Mouse (Mus musculus) limb, embryonic 14.5 days (tissue): ENCODE results near the gene Nxn. TPM values are rescaled to one million over a fixed set of nuclear protein-coding genes. Genes with fewer than 3 reads are reported as not detected.
A peak's percentile ranks its signal among the peaks of the same experiment; 100 is the strongest.

Experiments
- ATAC-seq: fragments of 200-750 bp; cut with Nextera tagmentation; 2 replicates; pipeline ENCODE4 v1.8.0; 2017; ENCODE audit warnings: low read depth, moderate number of reproducible peaks, moderate TSS enrichment; ENCODE audit not compliant: low FRiP score
- DNase-seq: peaks from one replicate; pipeline ENCODE4 v3.0.0-alpha.2; 2015; ENCODE audit warnings: low spot score
- H3K27ac ChIP-seq: fragments of 300-500 bp; sonication (generic); replicated peaks from 2 replicates; pipeline ENCODE4 v1.5.1; 2014; ENCODE audit warnings: low read depth, mild to moderate bottlenecking, low read length, moderate library complexity, mixed read lengths
- H3K27me3 ChIP-seq: fragments of 300-500 bp; sonication (generic); 2 replicates; pipeline ENCODE4 v1.6.1; 2014; ENCODE audit warnings: low read length, mixed read lengths; ENCODE audit not compliant: control insufficient read depth, insufficient read depth
- H3K36me3 ChIP-seq: fragments of 300-500 bp; sonication (generic); 2 replicates; pipeline ENCODE4 v1.6.1; 2014; ENCODE audit warnings: mild to moderate bottlenecking, low read length, moderate library complexity, mixed read lengths; ENCODE audit not compliant: control insufficient read depth, insufficient read depth
- H3K4me1 ChIP-seq: fragments of 300-500 bp; sonication (generic); 2 replicates; pipeline ENCODE4 v1.6.1; 2014; ENCODE audit warnings: antibody characterized with exemption, low read length, mixed read lengths; ENCODE audit not compliant: control insufficient read depth, insufficient read depth
- H3K4me2 ChIP-seq: fragments of 300-500 bp; sonication (generic); replicated peaks from 2 replicates; pipeline ENCODE4 v1.6.1; 2014; ENCODE audit warnings: low read depth, mild to moderate bottlenecking, low read length, moderate library complexity; ENCODE audit not compliant: severe bottlenecking
- H3K4me3 ChIP-seq: fragments of 300-500 bp; sonication (generic); replicated peaks from 2 replicates; pipeline ENCODE4 v1.5.1; 2014; ENCODE audit warnings: low read length
- H3K9ac ChIP-seq: fragments of 300-500 bp; sonication (generic); 2 replicates; pipeline ENCODE4 v1.6.1; 2014; ENCODE audit warnings: mild to moderate bottlenecking, low read depth, low read length, moderate library complexity; ENCODE audit not compliant: severe bottlenecking
- H3K9me3 ChIP-seq: fragments of 300-500 bp; sonication (generic); 2 replicates; pipeline ENCODE4 v1.6.1; 2016; ENCODE audit warnings: low read length; ENCODE audit not compliant: control insufficient read depth
- POLR2A ChIP-seq: fragments of 200-500 bp; IDR thresholded peaks from 2 replicates; pipeline ENCODE4 v1.8.0; 2012; ENCODE audit warnings: inconsistent platforms, mild to moderate bottlenecking, moderate library complexity, borderline replicate concordance; ENCODE audit not compliant: insufficient read depth, insufficient read length; ENCODE audit errors: extremely low read depth
- WGBS: fragments of 180-500 bp; shearing (Covaris S2); extraction: QIAGEN DNeasy Blood & Tissue Kit; methylation state at CpG from one replicate; pipeline ENCODE4 v1.1.7; 2014; 5-methylcytosine and 5-hydroxymethylcytosine counted together
- polyA plus RNA-seq, 2 experiments: library from polyadenylated mRNA; depleted of rRNA in 1 of 2; stranded (reverse) in 1 of 2; unstranded in 1 of 2; fragments of >200 nt; fragmentation: Nextera tagmentation in 1 of 2; extraction: Ambion mirVana in 1 of 2; gene quantifications; 2 replicates each; pipeline versions ENCODE4 v1.2.1 to v1.2.3; 2012 to 2014

The Nxn gene
- polyA plus RNA-seq, 2 experiments, result 69.9 to 78.1 TPM

DNA sequence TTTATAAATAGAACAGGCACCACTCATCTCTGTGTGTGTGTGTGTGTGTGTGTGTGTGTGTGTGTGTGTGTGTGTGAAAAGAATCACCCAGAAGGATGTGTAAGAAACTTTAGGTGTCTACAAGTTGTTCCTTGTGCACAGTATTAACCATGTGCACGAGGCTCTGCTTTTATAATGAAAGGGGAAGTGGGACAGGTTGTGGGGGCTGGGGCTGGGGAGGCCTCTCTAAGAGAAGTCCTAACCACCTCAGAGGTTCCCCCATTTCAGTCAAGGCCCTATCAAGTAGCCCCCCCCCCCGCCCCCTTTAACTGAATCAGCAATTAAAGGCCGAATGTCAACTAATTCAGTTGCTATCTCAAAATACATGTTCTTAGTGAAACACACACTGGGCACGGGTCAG, 92.2 kb downstream of the Nxn start:
- 51% methylated on average over 4 of the region's 4 CpGs for WGBS
- H3K27ac ChIP-seq, result no peak overlapping the region

DNA sequence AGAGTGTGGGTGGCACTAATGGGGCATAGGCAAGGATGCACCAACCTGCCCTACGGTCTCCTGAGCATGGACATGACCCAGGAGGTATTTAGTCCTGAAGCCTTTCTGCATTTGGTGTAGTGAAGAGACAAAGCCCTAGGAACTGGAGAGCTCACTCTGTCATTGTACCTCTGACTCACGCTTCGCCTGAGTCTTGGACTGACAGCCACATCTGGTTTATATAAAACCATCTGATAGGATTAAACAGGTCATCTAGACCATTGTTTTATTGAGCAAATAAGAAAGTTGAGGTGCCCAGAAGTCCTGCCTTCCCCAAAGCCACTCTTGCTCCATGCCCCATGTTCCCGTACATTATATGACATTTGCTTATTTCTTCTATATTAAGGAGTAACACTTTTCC, 93.4 kb downstream of the Nxn start:
- Histone ChIP-seq H3K9me3 (no peaks in the 10 kb centered on the region), H3K27me3 (no peaks in the 10 kb centered on the region), H3K9ac (no peak overlapping the region), H3K27ac (0 out of 2 replicates have a peak overlapping the region, but pooled peaks have one; percentile 4), H3K4me3 (no peak overlapping the region), H3K36me3 (no peaks in the 10 kb centered on the region), H3K4me2 (no peak overlapping the region), H3K4me1 (peaks cover 63% of the 10 kb centered on the region)
- WGBS, result 46% methylated on average over 4 of the region's 4 CpGs
- DNase-seq (no peak), ATAC-seq (no peak)
- no peak for TF ChIP-seq POLR2A

More for the DNA sequence above, 92.2 kb downstream of the Nxn start:
- Histone ChIP-seq H3K36me3 (no peaks in the 10 kb centered on the region), H3K9me3 (no peaks in the 10 kb centered on the region), H3K4me1 (peaks cover 66% of the 10 kb centered on the region), H3K9ac (no peak overlapping the region), H3K27me3 (no peaks in the 10 kb centered on the region), H3K4me2 (no peak overlapping the region), H3K4me3 (no peak overlapping the region)
- no peak for DNase-seq
- no peak for ATAC-seq
- TF ChIP-seq POLR2A, result no peak

- H3K9me3 ChIP-seq, result no peaks in the 10 kb centered on the region
- peaks cover 66% of the 10 kb centered on the region for H3K4me1 ChIP-seq
- WGBS, result 69% methylated on average over 10 of the region's 11 CpGs
- ATAC-seq (no peak), DNase-seq (no peak)
- no peak overlapping the region for H3K4me2 ChIP-seq
- H3K9ac ChIP-seq, result no peak overlapping the region
- no peak overlapping the region for H3K27ac ChIP-seq
- H3K4me3 ChIP-seq, result no peak overlapping the region
- H3K36me3 ChIP-seq, result no peaks in the 10 kb centered on the region
- TF ChIP-seq POLR2A, result no peak
- no peaks in the 10 kb centered on the region for H3K27me3 ChIP-seq
These were observed 95.6 kb downstream of the Nxn start for GRCm38 (mm10) chr11:76303368-76303767.

DNA sequence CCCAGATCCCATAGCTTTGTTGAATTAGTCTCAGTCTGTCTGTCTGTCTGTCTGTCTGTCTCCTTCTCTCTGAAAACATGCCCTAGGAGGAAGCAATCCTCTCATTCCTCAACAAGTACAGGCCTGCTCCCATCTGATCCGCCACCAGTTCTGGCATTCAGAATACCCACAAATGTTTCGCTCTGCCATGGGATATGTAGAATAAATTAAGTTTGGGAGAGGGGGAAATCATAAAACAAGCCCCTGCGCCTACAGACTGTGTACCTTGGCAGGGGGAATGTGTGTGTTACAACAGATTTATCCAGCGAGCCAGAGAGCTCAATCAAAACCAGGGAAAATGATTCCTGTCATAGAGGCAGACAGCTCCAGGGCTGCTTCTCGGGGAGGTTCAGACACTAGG, 98.1 kb downstream of the Nxn start:
- H3K4me2 ChIP-seq, result no peak overlapping the region
- H3K9me3 ChIP-seq, result no peaks in the 10 kb centered on the region
- H3K27ac ChIP-seq, result peak overlapping the region; percentile 39
- H3K27me3 ChIP-seq, result no peaks in the 10 kb centered on the region
- WGBS, result 30% methylated on average over 5 of the region's 5 CpGs
- DNase-seq (no peak), ATAC-seq (no peak)
- H3K36me3 ChIP-seq, result no peaks in the 10 kb centered on the region
- no peak overlapping the region for H3K4me3 ChIP-seq
- TF ChIP-seq POLR2A, result no peak
- H3K9ac ChIP-seq, result no peak overlapping the region
- H3K4me1 ChIP-seq, result peaks cover 68% of the 10 kb centered on the region

DNA sequence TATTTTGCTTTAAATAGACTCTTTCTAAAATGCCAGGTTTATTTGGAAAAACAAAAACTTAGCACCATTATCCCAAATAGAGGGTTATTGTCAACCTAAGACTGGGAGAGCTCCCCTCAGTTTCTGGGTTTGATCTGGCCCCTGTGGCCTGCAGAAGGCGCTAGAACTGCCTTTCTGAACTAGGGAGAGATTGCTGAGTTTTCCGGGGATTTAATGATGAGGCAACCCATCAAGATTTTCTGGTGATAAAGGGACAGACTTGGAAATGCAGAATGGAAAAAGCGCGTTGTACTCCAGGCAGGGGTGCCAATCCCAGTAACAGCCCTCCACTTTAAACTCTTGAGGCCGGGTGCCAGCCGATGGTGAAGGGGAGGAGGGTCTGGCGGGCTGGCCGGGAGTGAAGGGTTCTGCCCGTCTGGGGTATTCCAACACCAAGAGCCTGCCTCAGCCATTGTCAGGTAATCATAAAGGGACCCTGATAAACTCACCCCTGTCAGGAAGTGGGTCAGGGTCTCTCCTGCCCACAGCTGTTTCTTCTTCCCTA, 100.4 kb downstream of the Nxn start:
- DNase-seq (no peak), ATAC-seq (no peak)
- Histone ChIP-seq H3K4me1 (peaks cover 82% of the 10 kb centered on the region), H3K9me3 (no peaks in the 10 kb centered on the region), H3K4me2 (no peak overlapping the region), H3K36me3 (no peaks in the 10 kb centered on the region), H3K27ac (no peak overlapping the region), H3K27me3 (no peaks in the 10 kb centered on the region), H3K9ac (no peak overlapping the region), H3K4me3 (no peak overlapping the region)
- WGBS, result 41% methylated on average over 9 of the region's 9 CpGs
- no peak for TF ChIP-seq POLR2A
